In genomic region chr11:69799394-69800137, GRCm38 (mm10) we compare ENCODE assay signal across 9 mouse cellular contexts. TPM values are rescaled to one million over a fixed set of nuclear protein-coding genes. Genes with fewer than 3 reads are reported as not detected.
DNase-seq lines count a peak whose midpoint lies in the region; ATAC-seq and TF ChIP-seq lines count a peak whose summit lies in the region.
"Had no signal": no experiment of that assay in that cellular context is flagged by ENCODE, and none has a peak within 500 bp of the region (broad histone marks: within the 10 kb centered on the region; RNA-seq: fewer than 3 reads in every experiment).

No protein-coding gene starts in this region.

- H3K27ac ChIP-seq in heart, embryonic 12.5 days (ENCODE audit: poor library complexity, severe bottlenecking), result no peak overlapping the region
- H3K27ac ChIP-seq in ES-Bruce4 (ENCODE audit: insufficient read depth, low read length), result no peak overlapping the region
- peak overlapping the region; percentile 98 for H3K27ac ChIP-seq in forebrain, embryonic 16.5 days (ENCODE audit: low read length)
- peak overlapping the region; percentile 95 for H3K27ac ChIP-seq in midbrain, embryonic 10.5 days (replicated peaks)

- no peaks in the 10 kb centered on the region for H3K36me3 ChIP-seq in heart, embryonic 12.5 days
- H3K36me3 ChIP-seq in ES-Bruce4 (ENCODE audit: control insufficient read depth, insufficient read depth, low read length, poor library complexity, severe bottlenecking), result no peaks in the 10 kb centered on the region
- no peaks in the 10 kb centered on the region for H3K36me3 ChIP-seq in forebrain, embryonic 16.5 days (ENCODE audit: control insufficient read depth, insufficient read depth)
- H3K36me3 ChIP-seq in midbrain, embryonic 10.5 days, result no peaks in the 10 kb centered on the region

- 26% methylated on average over 12 of the region's 12 CpGs for WGBS in heart, embryonic 12.5 days
- WGBS in forebrain, embryonic 16.5 days, result 15% methylated on average over 11 of the region's 12 CpGs
- 27% methylated on average over 12 of the region's 12 CpGs for WGBS in midbrain, embryonic 10.5 days

- ATAC-seq in heart, embryonic 12.5 days (ENCODE audit: insufficient number of reproducible peaks, low FRiP score), result no peak
- ATAC-seq in forebrain, embryonic 16.5 days, result no peak
- no peak for ATAC-seq in granulocyte monocyte progenitor cell, adult 5-6 weeks (replicated peaks; ENCODE audit: poor library complexity, severe bottlenecking)

- peaks cover 54% of the 10 kb centered on the region for H3K4me1 ChIP-seq in heart, embryonic 12.5 days (replicated peaks)
- no peaks in the 10 kb centered on the region for H3K4me1 ChIP-seq in ES-Bruce4 (ENCODE audit: control insufficient read depth, insufficient read depth, low read length)
- H3K4me1 ChIP-seq in forebrain, embryonic 16.5 days (replicated peaks; ENCODE audit: control insufficient read depth, insufficient read depth, low read length), result peaks cover 55% of the 10 kb centered on the region
- H3K4me1 ChIP-seq in midbrain, embryonic 10.5 days, result peaks cover 79% of the 10 kb centered on the region

- H3K9me3 ChIP-seq in heart, embryonic 12.5 days (replicated peaks), result no peaks in the 10 kb centered on the region
- H3K9me3 ChIP-seq in ES-Bruce4 (replicated peaks; ENCODE audit: control insufficient read depth, insufficient read depth, low read length, poor library complexity, severe bottlenecking), result no peaks in the 10 kb centered on the region
- no peaks in the 10 kb centered on the region for H3K9me3 ChIP-seq in forebrain, embryonic 16.5 days (ENCODE audit: control insufficient read depth, low read length)
- H3K9me3 ChIP-seq in midbrain, embryonic 10.5 days (replicated peaks), result no peaks in the 10 kb centered on the region

- peak overlapping the region; percentile 89 for H3K4me2 ChIP-seq in heart, embryonic 12.5 days
- peak overlapping the region; percentile 83 for H3K4me2 ChIP-seq in forebrain, embryonic 16.5 days (ENCODE audit: low read length)

- H3K27me3 ChIP-seq in heart, embryonic 12.5 days (replicated peaks), result peaks cover 49% of the 10 kb centered on the region
- H3K27me3 ChIP-seq in ES-Bruce4 (ENCODE audit: control insufficient read depth, insufficient read depth, low read length, poor library complexity, severe bottlenecking), result peaks cover 12% of the 10 kb centered on the region
- peaks cover 8% of the 10 kb centered on the region; the same call in 1 of the 2 replicates for H3K27me3 ChIP-seq in forebrain, embryonic 16.5 days (replicated peaks; ENCODE audit: control insufficient read depth, insufficient read depth, low read length)
- peaks cover 92% of the 10 kb centered on the region for H3K27me3 ChIP-seq in midbrain, embryonic 10.5 days (ENCODE audit: low read depth, poor library complexity, severe bottlenecking)

- TF ChIP-seq EP300 in ES-Bruce4 (IDR thresholded peaks at IDR 0.05; ENCODE audit: insufficient read depth, low read depth, low read length), result 0 out of 2 replicates have a peak, but pooled peaks have one; percentile 18

- DNase-seq in heart, postnatal 25 days (ENCODE audit: low spot score), result no peak
- DNase-seq in midbrain, embryonic 10.5 days (ENCODE audit: low spot score), result peak; percentile 56
- DNase-seq in gastrocnemius, adult 18-20 months (ENCODE audit: low spot score), result no peak
- DNase-seq in Muller cell, postnatal 12 days (ENCODE audit: inconsistent ontology term), result no peak

- peak overlapping the region; percentile 62 for H3K4me3 ChIP-seq in heart, embryonic 12.5 days
- peak overlapping the region; percentile 76 for H3K4me3 ChIP-seq in ES-Bruce4 (ENCODE audit: low read depth, low read length)
- H3K4me3 ChIP-seq in forebrain, embryonic 16.5 days (replicated peaks; ENCODE audit: low read length), result peak overlapping the region; percentile 76
- H3K4me3 ChIP-seq in midbrain, embryonic 10.5 days, result peak overlapping the region; percentile 66

- peak overlapping the region; percentile 81 for H3K9ac ChIP-seq in heart, embryonic 12.5 days
- no peak overlapping the region for H3K9ac ChIP-seq in ES-Bruce4 (ENCODE audit: low read depth, poor library complexity, severe bottlenecking)
- peak overlapping the region; percentile 79 for H3K9ac ChIP-seq in forebrain, embryonic 16.5 days (replicated peaks; ENCODE audit: low read depth, low read length)

- no peak for TF ChIP-seq POLR2A in ES-Bruce4 (IDR thresholded peaks at IDR 0.05; ENCODE audit: insufficient read depth, low read length)

- TF ChIP-seq CTCF in ES-Bruce4 (IDR thresholded peaks at IDR 0.05; ENCODE audit: low read depth, low read length), result no peak

- intact Hi-C loops in heart, postnatal 25 days (cut with DNase I), result loop anchor here (2.0 to 5.0 kb wide), 2 partner anchors 37 to 102 kb away; partner anchors contain the start of genes Nlgn2, Tnfsf12 and Tnfsfm13

RNA-seq across cellular contexts. Expression of gene Fgf11, which starts 2.1 kb away (rescaled TPM):
- polyA plus RNA-seq in heart, embryonic 12.5 days (2016; fragmentation: Nextera tagmentation; extraction: Ambion mirVana), result 2.3 and 2.4 TPM in 2 replicates
- 1 to 10 TPM; 2.2 to 2.4 TPM for total RNA-seq in heart, postnatal 25 days (2021)
- 1.8 and 2.5 TPM in 2 replicates for polyA plus RNA-seq in ES-Bruce4 (2011; ENCODE audit: insufficient read depth, insufficient read length, low read depth, missing spikeins)
- polyA plus RNA-seq in forebrain, embryonic 16.5 days (2015; fragmentation: Nextera tagmentation; extraction: Ambion mirVana), result 5.2 and 5.9 TPM in 2 replicates
- polyA plus RNA-seq in midbrain, embryonic 10.5 days (2016; fragmentation: Nextera tagmentation; extraction: Ambion mirVana), result 1.0 and 1.4 TPM in 2 replicates
- total RNA-seq in granulocyte monocyte progenitor cell, adult 5-6 weeks (2014; fragmentation: Nextera tagmentation), result 1.6 and 2.9 TPM in 2 replicates
- total RNA-seq in granulocyte monocyte progenitor cell, adult 5-6 weeks (2017), result not detected in 2 replicates
- total RNA-seq in gastrocnemius, adult 18-20 months (2021), result 1 to 10 TPM; 3.5 to 4.0 TPM

RNA-seq across cellular contexts. Expression of gene Chrnb1, which starts 3.8 kb away (rescaled TPM):
- polyA plus RNA-seq in heart, embryonic 12.5 days (2016; fragmentation: Nextera tagmentation; extraction: Ambion mirVana), result 5.6 and 7.7 TPM in 2 replicates
- total RNA-seq in heart, postnatal 25 days (2021), result 1 to 10 TPM; 4.8 to 5.0 TPM
- 10.1 and 12.1 TPM in 2 replicates for polyA plus RNA-seq in ES-Bruce4 (2011; ENCODE audit: insufficient read depth, insufficient read length, low read depth, missing spikeins)
- polyA plus RNA-seq in forebrain, embryonic 16.5 days (2015; fragmentation: Nextera tagmentation; extraction: Ambion mirVana), result 1.2 TPM in 2 replicates
- polyA plus RNA-seq in midbrain, embryonic 10.5 days (2016; fragmentation: Nextera tagmentation; extraction: Ambion mirVana), result 1.1 TPM in 2 replicates
- total RNA-seq in granulocyte monocyte progenitor cell, adult 5-6 weeks (2014; fragmentation: Nextera tagmentation), result not detected in 2 replicates
- total RNA-seq in granulocyte monocyte progenitor cell, adult 5-6 weeks (2017), result 0.82 TPM in 1 of 2 replicates, not detected in the other
- 10 to 100 TPM; 30.6 to 31.2 TPM for total RNA-seq in gastrocnemius, adult 18-20 months (2021)

RNA-seq across cellular contexts. Expression of gene Tmem102, which starts 5.9 kb away (rescaled TPM):
- 1.5 and 1.6 TPM in 2 replicates for polyA plus RNA-seq in heart, embryonic 12.5 days (2016; fragmentation: Nextera tagmentation; extraction: Ambion mirVana)
- total RNA-seq in heart, postnatal 25 days (2021), result under 1 TPM; 0.26 to 0.45 TPM
- polyA plus RNA-seq in ES-Bruce4 (2011; ENCODE audit: insufficient read depth, insufficient read length, low read depth, missing spikeins), result 10.1 and 11.6 TPM in 2 replicates
- polyA plus RNA-seq in forebrain, embryonic 16.5 days (2015; fragmentation: Nextera tagmentation; extraction: Ambion mirVana), result 0.45 and 0.77 TPM in 2 replicates
- 0.90 and 0.99 TPM in 2 replicates for polyA plus RNA-seq in midbrain, embryonic 10.5 days (2016; fragmentation: Nextera tagmentation; extraction: Ambion mirVana)
- total RNA-seq in granulocyte monocyte progenitor cell, adult 5-6 weeks (2014; fragmentation: Nextera tagmentation), result not detected in 2 replicates
- total RNA-seq in granulocyte monocyte progenitor cell, adult 5-6 weeks (2017), result not detected in 2 replicates
- under 1 TPM; 0.14 to 0.18 TPM for total RNA-seq in gastrocnemius, adult 18-20 months (2021)

RNA-seq across cellular contexts. Expression of gene Gm39566, which starts 15.5 kb away (rescaled TPM):
- polyA plus RNA-seq in heart, embryonic 12.5 days (2016; fragmentation: Nextera tagmentation; extraction: Ambion mirVana), result not detected in 2 replicates
- total RNA-seq in heart, postnatal 25 days (2021), result not detected
- polyA plus RNA-seq in ES-Bruce4 (2011; ENCODE audit: insufficient read depth, insufficient read length, low read depth, missing spikeins), result not detected in 2 replicates
- not detected in 2 replicates for polyA plus RNA-seq in forebrain, embryonic 16.5 days (2015; fragmentation: Nextera tagmentation; extraction: Ambion mirVana)
- polyA plus RNA-seq in midbrain, embryonic 10.5 days (2016; fragmentation: Nextera tagmentation; extraction: Ambion mirVana), result not detected in 2 replicates
- total RNA-seq in granulocyte monocyte progenitor cell, adult 5-6 weeks (2014; fragmentation: Nextera tagmentation), result not detected in 2 replicates
- total RNA-seq in granulocyte monocyte progenitor cell, adult 5-6 weeks (2017), result not detected in 2 replicates
- total RNA-seq in gastrocnemius, adult 18-20 months (2021), result not detected
- total RNA-seq: heart, postnatal 10 days had no signal

RNA-seq across cellular contexts. Expression of gene Spem2, which starts 18.7 kb away (rescaled TPM):
- not detected in 2 replicates for polyA plus RNA-seq in heart, embryonic 12.5 days (2016; fragmentation: Nextera tagmentation; extraction: Ambion mirVana)
- total RNA-seq in heart, postnatal 25 days (2021), result not detected
- not detected in 2 replicates for polyA plus RNA-seq in ES-Bruce4 (2011; ENCODE audit: insufficient read depth, insufficient read length, low read depth, missing spikeins)
- polyA plus RNA-seq in forebrain, embryonic 16.5 days (2015; fragmentation: Nextera tagmentation; extraction: Ambion mirVana), result not detected in 2 replicates
- polyA plus RNA-seq in midbrain, embryonic 10.5 days (2016; fragmentation: Nextera tagmentation; extraction: Ambion mirVana), result not detected in 2 replicates
- not detected in 2 replicates for total RNA-seq in granulocyte monocyte progenitor cell, adult 5-6 weeks (2014; fragmentation: Nextera tagmentation)
- not detected in 2 replicates for total RNA-seq in granulocyte monocyte progenitor cell, adult 5-6 weeks (2017)
- total RNA-seq in gastrocnemius, adult 18-20 months (2021), result not detected
- total RNA-seq: heart, postnatal 10 days had no signal

Comparison
In these comparisons a context has a peak if more than half of its experiments do, and no peak if none do; other contexts are left out.
1. H3K27ac ChIP-seq: peak in forebrain, embryonic 16.5 days (single experiment) and midbrain, embryonic 10.5 days (single experiment); none in heart, embryonic 12.5 days (single experiment) and ES-Bruce4 (single experiment).
2. Peak in every context shown above with its lines, with median percentiles within 50 percentile points of each other: H3K4me3 ChIP-seq.